Mouse (Mus musculus): ENCODE measurements around the gene Ephb2. TPM values are rescaled to one million over a fixed set of nuclear protein-coding genes. Genes with fewer than 3 reads are reported as not detected.

Gene Ephb2
- polyA plus RNA-seq, 1 experiment from 2014 or later, result 5.8 TPM

- 0 out of 2 replicates have a peak, but pooled peaks cover 3% of the 10 kb centered on the region for H3K4me1 ChIP-seq
- H3K27ac ChIP-seq, result no peak overlapping the region
- no peaks in the 10 kb centered on the region for H3K27me3 ChIP-seq
- 43% methylated on average over 17 of the region's 17 CpGs for WGBS
- H3K4me2 ChIP-seq, result no peak overlapping the region
- no peak for ATAC-seq (ENCODE audit: borderline replicate concordance, extremely low read depth, low FRiP score, low TSS enrichment)
- no peak overlapping the region for H3K9ac ChIP-seq
- no peaks in the 10 kb centered on the region for H3K9me3 ChIP-seq
- H3K4me3 ChIP-seq, result no peak overlapping the region
- no peaks in the 10 kb centered on the region for H3K36me3 ChIP-seq
Observed at GRCm38 (mm10) chr4:136724731-136725130, 111.1 kb downstream of the Ephb2 start.

DNA sequence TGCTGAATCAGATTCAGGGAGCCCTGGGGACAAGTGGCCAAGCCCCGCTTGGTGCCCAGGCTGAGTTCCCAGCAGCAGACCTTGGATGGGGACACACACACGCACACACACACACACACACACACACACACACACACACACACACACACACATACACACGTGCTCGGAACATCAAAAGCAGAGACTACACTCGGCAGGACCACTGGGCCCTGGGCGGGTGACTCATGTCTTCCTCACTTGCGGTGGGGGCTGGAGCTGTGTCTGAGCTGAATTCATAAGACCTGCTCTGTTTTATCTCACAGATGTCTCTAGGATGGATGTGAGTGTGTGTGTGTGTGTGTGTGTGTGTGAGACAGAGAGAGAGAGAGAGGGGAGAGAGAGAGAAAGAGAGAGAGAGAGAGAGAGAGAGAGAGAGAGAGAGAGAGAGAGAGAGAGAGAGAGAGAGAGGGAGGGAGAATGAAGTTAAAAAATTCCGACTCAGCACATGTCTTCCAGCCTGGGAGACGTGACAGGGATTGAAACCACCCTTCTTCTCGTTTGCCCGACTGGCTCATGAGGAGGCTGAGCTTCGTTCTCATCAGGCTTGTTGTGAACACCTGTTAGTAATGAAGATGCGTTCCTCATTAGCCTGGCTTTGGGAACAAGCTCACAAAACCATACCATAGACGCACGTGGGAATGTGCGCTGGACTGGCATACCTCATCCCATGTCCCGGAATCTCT, 113.3 kb downstream of the Ephb2 start:
- no peak overlapping the region for H3K9ac ChIP-seq
- WGBS, result 44% methylated on average over 17 of the region's 17 CpGs
- no peak overlapping the region for H3K4me2 ChIP-seq
- no peaks in the 10 kb centered on the region for H3K9me3 ChIP-seq
- H3K27ac ChIP-seq, result no peak overlapping the region
- 0 out of 2 replicates have a peak, but pooled peaks cover 3% of the 10 kb centered on the region for H3K4me1 ChIP-seq
- no peaks in the 10 kb centered on the region for H3K36me3 ChIP-seq
- no peak for ATAC-seq (ENCODE audit: borderline replicate concordance, extremely low read depth, low FRiP score, low TSS enrichment)
- H3K27me3 ChIP-seq, result no peaks in the 10 kb centered on the region
- H3K4me3 ChIP-seq, result no peak overlapping the region

- 48% methylated on average over 3 of the region's 3 CpGs for WGBS
- no peak overlapping the region for H3K9ac ChIP-seq
- no peak overlapping the region for H3K4me3 ChIP-seq
- no peaks in the 10 kb centered on the region for H3K36me3 ChIP-seq
- 0 out of 2 replicates have a peak, but pooled peaks cover 3% of the 10 kb centered on the region for H3K4me1 ChIP-seq
- H3K9me3 ChIP-seq, result no peaks in the 10 kb centered on the region
- no peak for ATAC-seq (ENCODE audit: borderline replicate concordance, extremely low read depth, low FRiP score, low TSS enrichment)
- H3K4me2 ChIP-seq, result no peak overlapping the region
- H3K27me3 ChIP-seq, result no peaks in the 10 kb centered on the region
- no peak overlapping the region for H3K27ac ChIP-seq
Observed at GRCm38 (mm10) chr4:136721937-136722336, 113.9 kb downstream of the Ephb2 start.

DNA sequence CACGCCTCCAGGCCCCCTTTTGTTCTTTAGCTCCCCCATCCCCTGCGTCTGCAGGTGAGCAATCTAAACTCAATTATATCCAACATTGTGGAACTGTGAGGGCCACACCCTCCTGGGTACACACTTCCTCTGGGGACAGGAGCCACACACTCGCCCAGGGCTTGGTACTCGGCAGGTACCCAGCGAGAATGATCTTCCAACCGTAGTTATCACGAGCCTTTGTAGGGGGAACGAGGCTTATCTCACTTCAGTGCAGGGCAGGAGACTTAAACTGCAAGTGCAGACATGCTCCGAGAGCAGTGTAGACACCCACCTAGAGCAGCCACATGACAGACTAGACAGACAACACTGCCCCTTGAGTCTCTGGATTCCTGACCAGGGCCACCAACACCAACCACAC, 115.8 kb downstream of the Ephb2 start:
- Histone ChIP-seq H3K27ac (no peak overlapping the region), H3K9me3 (no peaks in the 10 kb centered on the region), H3K36me3 (no peaks in the 10 kb centered on the region), H3K4me2 (no peak overlapping the region), H3K27me3 (no peaks in the 10 kb centered on the region), H3K4me1 (0 out of 2 replicates have a peak, but pooled peaks cover 3% of the 10 kb centered on the region), H3K9ac (no peak overlapping the region), H3K4me3 (no peak overlapping the region)
- WGBS, result 60% methylated on average over 9 of the region's 9 CpGs
- no peak for ATAC-seq (ENCODE audit: borderline replicate concordance, extremely low read depth, low FRiP score, low TSS enrichment)

DNA sequence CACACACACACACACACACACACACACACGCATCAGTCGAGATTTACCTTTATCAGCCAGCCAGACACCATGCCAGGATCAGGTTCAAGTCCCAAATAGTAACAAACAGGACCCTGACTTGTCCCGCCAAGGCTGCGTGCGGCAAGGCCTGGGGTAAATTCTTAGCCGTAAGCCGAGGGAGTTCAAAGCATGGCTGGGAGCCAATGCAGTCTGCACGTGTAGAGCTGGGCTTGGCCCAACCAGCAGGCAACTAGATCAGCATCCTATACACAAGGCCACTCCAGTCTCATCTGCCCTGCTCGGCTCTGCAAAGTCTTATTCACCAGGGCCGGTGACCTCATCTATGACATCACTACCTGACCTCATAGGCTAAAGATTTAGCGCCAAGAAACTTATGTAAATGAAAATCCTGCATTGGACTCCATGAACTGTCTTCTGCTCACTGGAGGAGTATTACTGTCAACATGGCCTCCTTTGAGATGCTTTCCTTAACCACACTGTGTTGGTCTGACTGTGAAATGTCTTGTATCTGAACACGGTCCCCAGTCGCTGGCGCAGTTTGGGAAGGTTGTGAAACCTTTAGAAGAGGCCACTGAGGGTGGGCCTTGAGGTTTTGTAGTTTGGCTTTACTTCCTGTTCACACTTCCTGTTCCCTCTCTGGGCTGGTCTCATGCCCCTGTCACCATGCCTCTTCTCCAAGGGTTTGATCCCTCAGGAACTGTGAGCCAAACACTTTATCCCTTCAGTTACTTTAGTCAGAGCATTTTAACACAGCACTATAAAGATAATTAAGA, 117.4 kb downstream of the Ephb2 start:
- WGBS, result 78% methylated on average over 14 of the region's 14 CpGs
- H3K36me3 ChIP-seq, result no peaks in the 10 kb centered on the region
- H3K4me1 ChIP-seq, result 0 out of 2 replicates have a peak, but pooled peaks cover 3% of the 10 kb centered on the region
- H3K27ac ChIP-seq, result no peak overlapping the region
- no peaks in the 10 kb centered on the region for H3K9me3 ChIP-seq
- no peak overlapping the region for H3K4me2 ChIP-seq
- H3K9ac ChIP-seq, result no peak overlapping the region
- ATAC-seq (ENCODE audit: borderline replicate concordance, extremely low read depth, low FRiP score, low TSS enrichment), result 0 out of 2 replicates have a peak, but pooled peaks have one; percentile 27
- no peaks in the 10 kb centered on the region for H3K27me3 ChIP-seq
- H3K4me3 ChIP-seq, result no peak overlapping the region

- H3K36me3 ChIP-seq, result no peaks in the 10 kb centered on the region
- H3K4me1 ChIP-seq, result peaks cover 11% of the 10 kb centered on the region
- H3K27ac ChIP-seq, result no peak overlapping the region
- WGBS, result 82% methylated on average over 7 of the region's 7 CpGs
- no peak overlapping the region for H3K4me3 ChIP-seq
- ATAC-seq (ENCODE audit: borderline replicate concordance, extremely low read depth, low FRiP score, low TSS enrichment), result no peak
- no peak overlapping the region for H3K9ac ChIP-seq
- H3K9me3 ChIP-seq, result no peaks in the 10 kb centered on the region
- no peaks in the 10 kb centered on the region for H3K27me3 ChIP-seq
- H3K4me2 ChIP-seq, result no peak overlapping the region
Observed at GRCm38 (mm10) chr4:136716561-136716972, 119.2 kb downstream of the Ephb2 start.

GRCm38 (mm10) chr4:136714530-136714929, 121.3 kb downstream of the Ephb2 start:
- no peak overlapping the region for H3K9ac ChIP-seq
- no peak overlapping the region for H3K27ac ChIP-seq
- H3K4me1 ChIP-seq, result peaks cover 13% of the 10 kb centered on the region
- ATAC-seq (ENCODE audit: borderline replicate concordance, extremely low read depth, low FRiP score, low TSS enrichment), result no peak
- no peaks in the 10 kb centered on the region for H3K9me3 ChIP-seq
- H3K4me3 ChIP-seq, result no peak overlapping the region
- no peak overlapping the region for H3K4me2 ChIP-seq
- H3K36me3 ChIP-seq, result no peaks in the 10 kb centered on the region
- no peaks in the 10 kb centered on the region for H3K27me3 ChIP-seq
- WGBS, result 64% methylated on average over 6 of the region's 6 CpGs

DNA sequence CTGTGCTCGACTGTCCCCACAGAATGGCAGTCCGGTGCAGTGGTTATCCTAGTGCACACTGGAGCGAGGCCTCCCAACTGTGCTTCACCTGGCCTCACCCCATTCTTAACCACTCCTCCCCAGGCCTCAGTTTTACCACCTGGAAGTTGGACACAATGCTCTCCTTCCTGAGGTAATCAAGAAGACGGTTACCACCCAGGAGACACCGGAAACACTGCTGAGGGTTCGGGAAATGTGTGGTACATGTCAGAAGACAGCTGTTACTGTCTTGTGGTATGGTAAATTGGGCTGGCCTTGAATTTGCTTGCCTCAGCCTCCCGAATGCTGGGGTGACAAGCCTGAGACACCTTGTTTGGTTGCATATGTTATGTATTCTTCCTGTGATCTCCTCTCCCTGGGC, 121.9 kb downstream of the Ephb2 start:
- WGBS, result 82% methylated on average over 7 of the region's 7 CpGs
- no peak for ATAC-seq (ENCODE audit: borderline replicate concordance, extremely low read depth, low FRiP score, low TSS enrichment)
- no peaks in the 10 kb centered on the region for H3K36me3 ChIP-seq
- no peaks in the 10 kb centered on the region for H3K9me3 ChIP-seq
- no peak overlapping the region for H3K4me3 ChIP-seq
- no peak overlapping the region for H3K4me2 ChIP-seq
- H3K9ac ChIP-seq, result no peak overlapping the region
- H3K4me1 ChIP-seq, result peaks cover 13% of the 10 kb centered on the region
- H3K27ac ChIP-seq, result no peak overlapping the region
- no peaks in the 10 kb centered on the region for H3K27me3 ChIP-seq

- no peak for ATAC-seq (ENCODE audit: borderline replicate concordance, extremely low read depth, low FRiP score, low TSS enrichment)
- H3K36me3 ChIP-seq, result no peaks in the 10 kb centered on the region
- H3K4me3 ChIP-seq, result no peak overlapping the region
- WGBS, result 76% methylated on average over 3 of the region's 3 CpGs
- no peak overlapping the region for H3K27ac ChIP-seq
- no peak overlapping the region for H3K4me2 ChIP-seq
- H3K9me3 ChIP-seq, result no peaks in the 10 kb centered on the region
- no peak overlapping the region for H3K9ac ChIP-seq
- H3K27me3 ChIP-seq, result no peaks in the 10 kb centered on the region
- H3K4me1 ChIP-seq, result peaks cover 13% of the 10 kb centered on the region
Observed at GRCm38 (mm10) chr4:136713431-136713830, 122.4 kb downstream of the Ephb2 start.

- 24% methylated on average over 20 of the region's 20 CpGs for WGBS
- 0 out of 2 replicates have a peak, but pooled peaks have one; percentile 45 for ATAC-seq (ENCODE audit: borderline replicate concordance, extremely low read depth, low FRiP score, low TSS enrichment)
Observed at GRCm38 (mm10) chr4:136711985-136712768, 123.6 kb downstream of the Ephb2 start.

DNA sequence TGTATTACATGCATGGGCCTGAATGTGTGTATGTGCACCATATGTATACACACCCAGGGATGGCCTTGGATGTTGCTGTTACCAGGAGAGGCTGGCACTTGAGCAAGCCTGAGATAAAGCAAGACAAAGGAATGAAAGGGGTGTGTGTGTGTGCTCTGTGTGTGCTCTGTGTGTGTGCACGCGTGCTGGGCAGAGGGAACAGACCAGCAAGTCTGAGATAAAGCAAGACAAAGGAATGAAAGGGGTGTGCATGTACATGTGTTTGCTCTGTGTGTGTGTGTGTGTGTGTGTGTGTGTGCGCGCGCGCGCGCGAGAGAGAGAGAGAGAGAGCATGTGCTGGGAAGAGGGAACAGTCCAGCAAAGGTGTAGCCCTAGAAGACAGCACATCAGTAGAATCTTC, 125.4 kb downstream of the Ephb2 start:
- no peak overlapping the region for H3K4me3 ChIP-seq
- no peak overlapping the region for H3K27ac ChIP-seq
- no peak for ATAC-seq (ENCODE audit: borderline replicate concordance, extremely low read depth, low FRiP score, low TSS enrichment)
- H3K4me1 ChIP-seq, result peaks cover 13% of the 10 kb centered on the region
- H3K4me2 ChIP-seq, result no peak overlapping the region
- no peaks in the 10 kb centered on the region for H3K36me3 ChIP-seq
- no peaks in the 10 kb centered on the region for H3K27me3 ChIP-seq
- 95% methylated on average over 9 of the region's 9 CpGs for WGBS
- H3K9me3 ChIP-seq, result no peaks in the 10 kb centered on the region
- no peak overlapping the region for H3K9ac ChIP-seq

More at GRCm38 (mm10) chr4:136711985-136712768, 123.6 kb downstream of the Ephb2 start:
- Histone ChIP-seq H3K9me3 (no peaks in the 10 kb centered on the region), H3K27me3 (no peaks in the 10 kb centered on the region), H3K9ac (no peak overlapping the region), H3K36me3 (no peaks in the 10 kb centered on the region), H3K4me3 (no peak overlapping the region), H3K27ac (peak overlapping the region; percentile 17), H3K4me2 (no peak overlapping the region; the same call in 1 of the 2 replicates), H3K4me1 (peaks cover 13% of the 10 kb centered on the region)

Data from lung, embryonic 15.5 days (tissue).